Mouse (Mus musculus): Measurements from ENCODE around the gene Lama2.

DNA sequence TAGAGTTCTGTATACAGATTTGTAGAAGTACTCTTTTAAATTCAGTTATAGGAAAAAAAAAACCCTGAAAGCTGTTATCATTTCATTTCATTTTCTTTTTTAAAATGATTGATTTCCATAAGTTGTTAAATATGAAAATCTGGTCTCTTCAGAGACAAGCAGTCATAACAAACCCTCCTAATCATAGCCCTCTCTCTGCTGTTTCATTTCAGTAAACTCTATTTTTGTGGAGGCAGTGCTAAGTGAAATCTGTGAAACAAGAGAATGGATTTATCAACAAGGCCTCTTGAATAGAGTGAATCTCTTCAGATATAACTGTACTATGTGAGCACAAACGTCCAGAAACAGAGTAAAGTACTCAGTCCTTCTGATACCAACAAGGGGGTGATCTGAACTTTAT is 577.7 kb downstream of the Lama2 start:
- TF ChIP-seq CTCF (IDR thresholded peaks at IDR 0.05; ENCODE audit: low read depth, low read length) (no peak), POLR2A (IDR thresholded peaks at IDR 0.05; ENCODE audit: insufficient read depth, low read length) (no peak)

Measured in ES-Bruce4 (cell line).